Mouse (Mus musculus) retina, embryonic 14.5 days (tissue): ENCODE measurements around the gene Atp10a.

Experiments
- DNase-seq: peaks from one replicate; pipeline ENCODE4 v3.0.0-alpha.2; 2015; ENCODE audit warnings: low spot score

Atp10a gene

GRCm38 (mm10) chr7:58740196-58740595, 84.2 kb downstream of the Atp10a start:
- no peak for DNase-seq

GRCm38 (mm10) chr7:58740842-58741241, 84.9 kb downstream of the Atp10a start:
- no peak for DNase-seq

- no peak for DNase-seq
Measured at GRCm38 (mm10) chr7:58742009-58742408, 86.0 kb downstream of the Atp10a start.

GRCm38 (mm10) chr7:58742648-58743047, 86.7 kb downstream of the Atp10a start:
- DNase-seq, result no peak

GRCm38 (mm10) chr7:58743362-58744320, 87.7 kb downstream of the Atp10a start:
- peak; percentile 26 for DNase-seq

GRCm38 (mm10) chr7:58746817-58747216, 90.9 kb downstream of the Atp10a start:
- no peak for DNase-seq

GRCm38 (mm10) chr7:58749904-58750612, 94.1 kb downstream of the Atp10a start:
- DNase-seq, result no peak

GRCm38 (mm10) chr7:58752041-58752440, 96.1 kb downstream of the Atp10a start:
- DNase-seq, result no peak

- DNase-seq, result no peak
Measured at GRCm38 (mm10) chr7:58754076-58754475, 98.1 kb downstream of the Atp10a start.

- DNase-seq, result no peak
Measured at GRCm38 (mm10) chr7:58754536-58754935, 98.6 kb downstream of the Atp10a start.

GRCm38 (mm10) chr7:58755083-58755482, 99.1 kb downstream of the Atp10a start:
- no peak for DNase-seq

GRCm38 (mm10) chr7:58755846-58756245, 99.9 kb downstream of the Atp10a start:
- no peak for DNase-seq

- no peak for DNase-seq
Measured at GRCm38 (mm10) chr7:58757331-58757730, 101.4 kb downstream of the Atp10a start.

GRCm38 (mm10) chr7:58758396-58758795, 102.4 kb downstream of the Atp10a start:
- DNase-seq, result no peak

GRCm38 (mm10) chr7:58759265-58759664, 103.3 kb downstream of the Atp10a start:
- no peak for DNase-seq

GRCm38 (mm10) chr7:58767257-58767656, 111.3 kb downstream of the Atp10a start:
- no peak for DNase-seq

- no peak for DNase-seq
Measured at GRCm38 (mm10) chr7:58768253-58768652, 112.3 kb downstream of the Atp10a start.

- DNase-seq, result peak; percentile 67
Measured at GRCm38 (mm10) chr7:58770254-58770653, 114.3 kb downstream of the Atp10a start.

GRCm38 (mm10) chr7:58772048-58772690, 116.2 kb downstream of the Atp10a start:
- DNase-seq, result no peak

GRCm38 (mm10) chr7:58779146-58779545, 123.2 kb downstream of the Atp10a start:
- no peak for DNase-seq

GRCm38 (mm10) chr7:58786986-58787385, 131.0 kb downstream of the Atp10a start:
- no peak for DNase-seq

GRCm38 (mm10) chr7:58787585-58787984, 131.6 kb downstream of the Atp10a start:
- DNase-seq, result no peak
